Mouse (Mus musculus) lung, postnatal 4 days (tissue): Measurements from ENCODE around the gene Slc39a12.

Source experiments
- DNase-seq, 2 experiments: peaks; one replicate each; pipeline ENCODE4 v3.0.0; 2021

The Slc39a12 gene

GRCm38 (mm10) chr2:14388162-14388561 lies at the start of gene Slc39a12:
Gene Slc39a12 (plus strand): TSS chr2:14388316.
- DNase-seq = no peak

GRCm38 (mm10) chr2:14341652-14342308 lies 46.3 kb upstream of the Slc39a12 start:
- peak; percentile 74 to 91 for DNase-seq

- peak in 1 of 2 experiments; percentile 32 for DNase-seq
Measured at GRCm38 (mm10) chr2:14342309-14342839, 45.7 kb upstream of the Slc39a12 start.

GRCm38 (mm10) chr2:14388856-14389255 lies 740 bp downstream of the Slc39a12 start:
- DNase-seq = no peak

- DNase-seq = no peak
Measured at GRCm38 (mm10) chr2:14390900-14391299, 2.8 kb downstream of the Slc39a12 start.

- DNase-seq = no peak
Measured at GRCm38 (mm10) chr2:14403000-14403399, 14.9 kb downstream of the Slc39a12 start.

- no peak for DNase-seq
Measured at GRCm38 (mm10) chr2:14428987-14429386, 40.9 kb downstream of the Slc39a12 start.

GRCm38 (mm10) chr2:14447322-14447721 lies 59.2 kb downstream of the Slc39a12 start:
- DNase-seq = no peak

GRCm38 (mm10) chr2:14450866-14451265 lies 62.8 kb downstream of the Slc39a12 start:
- DNase-seq = no peak

GRCm38 (mm10) chr2:14454946-14455631 lies 67.0 kb downstream of the Slc39a12 start:
- DNase-seq = peak; percentile 6 to 20

- DNase-seq = no peak
Measured at GRCm38 (mm10) chr2:14464438-14464837, 76.3 kb downstream of the Slc39a12 start.

- DNase-seq = no peak
Measured at GRCm38 (mm10) chr2:14494132-14494531, 106.0 kb downstream of the Slc39a12 start.

GRCm38 (mm10) chr2:14496150-14496549 lies 108.0 kb downstream of the Slc39a12 start:
- DNase-seq = no peak

- DNase-seq = no peak
Measured at GRCm38 (mm10) chr2:14502482-14502881, 114.4 kb downstream of the Slc39a12 start.

- DNase-seq = no peak
Measured at GRCm38 (mm10) chr2:14518237-14518636, 130.1 kb downstream of the Slc39a12 start.

GRCm38 (mm10) chr2:14534325-14535077 lies 146.4 kb downstream of the Slc39a12 start:
- DNase-seq = no peak

- no peak for DNase-seq
Measured at GRCm38 (mm10) chr2:14535246-14535671, 147.1 kb downstream of the Slc39a12 start.

- DNase-seq = no peak
Measured at GRCm38 (mm10) chr2:14537781-14538180, 149.7 kb downstream of the Slc39a12 start.

- peak; percentile 72 to 83 for DNase-seq
Measured at GRCm38 (mm10) chr2:14543355-14543754, 155.2 kb downstream of the Slc39a12 start.

GRCm38 (mm10) chr2:14543773-14544172 lies 155.7 kb downstream of the Slc39a12 start:
- DNase-seq = no peak
